Mouse (Mus musculus): ENCODE measurements around the gene Fem1a.
"Not testable (repeated sequence)": the region's sequence is repeated elsewhere in the genome, so short reads cannot be mapped to it uniquely, and the experiment has no call there.

The Fem1a gene

DNA sequence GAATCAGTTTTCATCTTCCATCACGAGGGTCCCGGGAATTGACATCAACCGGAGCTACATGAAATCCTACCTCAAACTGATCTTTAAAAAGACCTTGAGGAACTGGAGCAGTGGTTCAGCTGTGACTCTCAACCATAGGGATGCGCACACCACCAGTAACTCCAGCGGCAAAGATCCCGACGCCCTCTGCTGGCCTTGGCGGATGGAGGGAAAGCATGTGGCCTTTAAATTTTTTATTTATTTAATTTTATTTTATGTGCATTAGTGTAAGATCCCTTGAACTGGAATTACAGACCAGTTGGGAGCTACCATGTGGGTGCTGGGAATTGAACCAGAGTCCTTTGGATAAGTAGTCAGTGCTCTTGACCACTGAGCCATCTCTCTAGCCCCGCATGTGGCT lies 1.2 kb upstream of the Fem1a start:
- peak; percentile 50 for DNase-seq (ENCODE audit: extremely low read depth, low read depth)

DNA sequence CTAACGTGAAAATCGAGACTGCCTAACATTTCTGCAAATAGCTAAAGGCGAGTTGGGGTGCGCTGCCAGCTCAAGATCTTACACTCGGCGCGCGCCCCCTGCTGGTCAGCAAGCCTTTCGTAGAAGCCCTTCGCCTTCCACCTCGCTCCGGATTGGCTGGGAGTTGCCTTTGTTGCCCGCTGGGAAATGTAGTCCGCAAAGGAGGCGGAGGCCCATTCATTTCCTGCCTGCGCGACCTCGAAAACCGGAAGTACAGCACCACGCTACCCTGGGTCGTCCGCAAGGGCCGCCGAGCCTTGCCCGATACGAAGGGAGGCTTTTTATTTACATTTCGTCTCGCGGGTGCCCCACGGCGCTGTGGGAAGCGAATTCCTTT lies 759 bp upstream of the Fem1a start:
- DNase-seq (ENCODE audit: extremely low read depth, low read depth): peak; percentile 96

GRCm38 (mm10) chr17:56257181-56257894 lies 728 bp downstream of the Fem1a start:
- DNase-seq (ENCODE audit: extremely low read depth, low read depth): no peak

- not testable (repeated sequence) for DNase-seq (ENCODE audit: extremely low read depth, low read depth)
Measured at GRCm38 (mm10) chr17:56258269-56258668, 1.7 kb downstream of the Fem1a start.

- DNase-seq (ENCODE audit: extremely low read depth, low read depth): not testable (repeated sequence)
Measured at GRCm38 (mm10) chr17:56258812-56259211, 2.2 kb downstream of the Fem1a start.

DNA sequence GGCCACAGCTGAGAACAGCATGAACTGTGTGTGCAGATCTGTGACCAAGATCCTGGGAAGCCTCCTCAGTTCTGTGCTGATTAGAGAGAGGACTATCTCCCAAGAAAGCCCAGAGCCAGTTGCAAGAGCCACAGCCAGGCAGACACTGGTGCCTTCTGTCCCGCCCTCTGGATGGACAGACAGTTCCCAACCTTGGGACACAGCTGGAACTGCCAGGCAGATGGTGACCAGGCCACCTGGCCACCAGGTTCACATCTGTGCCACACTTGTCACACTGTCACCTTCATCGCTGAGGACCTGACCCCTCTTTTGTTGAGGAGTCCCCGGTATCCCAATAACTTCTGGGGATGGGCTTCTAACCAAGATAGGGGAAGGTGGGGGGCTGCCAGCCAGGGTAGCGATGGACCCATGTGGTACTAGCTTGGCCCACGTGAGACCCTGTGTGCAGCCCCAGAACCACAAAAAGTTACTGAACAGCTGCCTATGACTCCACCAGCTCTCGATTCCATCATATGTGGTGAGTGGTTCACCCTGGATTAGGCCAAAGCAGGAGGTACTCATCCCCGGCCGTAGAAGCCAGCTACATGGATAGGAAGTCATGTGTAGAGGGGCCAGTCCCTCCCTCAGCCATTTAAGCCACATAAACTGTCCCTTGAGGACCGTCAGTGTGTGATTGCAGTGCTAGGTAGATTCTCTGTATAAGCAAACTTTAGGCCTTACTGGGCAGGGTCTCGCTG lies 2.9 kb downstream of the Fem1a start:
- DNase-seq (ENCODE audit: extremely low read depth, low read depth): no peak

DNA sequence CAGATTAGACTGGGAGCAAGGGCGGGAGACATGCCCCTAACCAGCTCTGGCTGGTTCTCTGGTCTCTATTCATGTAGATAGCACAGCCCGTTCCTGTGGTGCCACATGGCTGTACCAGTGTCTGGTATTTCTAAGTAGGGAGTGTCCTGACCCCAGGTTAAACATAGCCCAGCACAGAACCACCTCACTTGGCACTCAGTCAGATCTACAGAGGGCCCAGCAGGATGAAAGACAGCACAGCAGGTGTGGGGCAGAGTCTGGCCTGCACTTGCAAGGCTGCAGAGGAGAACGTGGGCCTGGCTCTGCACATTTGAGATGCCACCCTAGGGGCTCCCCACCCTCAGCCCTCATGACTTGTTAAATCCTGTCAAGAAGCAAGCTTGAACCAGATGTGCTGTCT lies 4.6 kb downstream of the Fem1a start:
- DNase-seq (ENCODE audit: extremely low read depth, low read depth): no peak

GRCm38 (mm10) chr17:56262645-56263094 lies 6.1 kb downstream of the Fem1a start:
- no peak for DNase-seq (ENCODE audit: extremely low read depth, low read depth)

DNA sequence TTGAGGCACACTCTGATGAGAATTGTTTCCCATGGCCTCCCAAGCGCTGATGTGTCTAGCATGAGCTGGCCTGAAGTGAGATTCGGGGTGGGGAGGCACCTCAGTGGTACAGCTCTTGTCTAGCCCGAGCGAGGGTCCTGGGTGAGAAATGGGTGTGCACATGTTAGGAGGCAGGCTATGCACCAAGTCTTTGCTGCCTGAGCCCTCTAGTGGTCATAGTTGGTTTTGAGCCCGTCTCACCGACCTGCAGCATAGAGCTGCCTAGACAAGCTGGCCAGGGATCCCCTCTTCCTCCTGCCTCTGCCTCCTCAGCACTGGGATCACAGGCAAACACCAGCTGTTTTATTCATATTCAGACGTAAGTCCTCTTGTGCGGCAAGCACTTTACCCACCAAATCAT lies 7.4 kb downstream of the Fem1a start:
- DNase-seq (ENCODE audit: extremely low read depth, low read depth): peak; percentile 71

DNA sequence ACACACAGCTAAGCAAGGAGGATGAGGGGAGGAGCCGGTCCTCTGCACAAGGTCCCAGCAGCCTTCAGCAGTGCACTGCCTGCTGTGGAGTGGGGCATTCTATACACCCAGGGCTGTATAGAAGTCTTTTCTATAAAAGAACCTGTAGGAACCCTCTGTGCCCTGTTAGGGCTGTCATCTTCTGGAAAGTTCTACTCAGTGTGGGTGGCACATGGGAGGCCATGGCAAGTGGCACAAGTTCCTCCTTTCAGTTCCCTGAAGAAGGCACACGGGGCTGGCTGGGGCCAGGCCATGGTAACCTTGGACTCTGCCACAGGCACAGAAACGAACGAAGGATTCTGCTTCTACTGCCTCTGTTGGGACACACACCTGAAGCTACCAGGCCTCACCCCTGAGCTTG lies 8.4 kb downstream of the Fem1a start:
- DNase-seq (ENCODE audit: extremely low read depth, low read depth): no peak

- no peak for DNase-seq (ENCODE audit: extremely low read depth, low read depth)
Measured at GRCm38 (mm10) chr17:56265869-56266268, 9.3 kb downstream of the Fem1a start.

DNA sequence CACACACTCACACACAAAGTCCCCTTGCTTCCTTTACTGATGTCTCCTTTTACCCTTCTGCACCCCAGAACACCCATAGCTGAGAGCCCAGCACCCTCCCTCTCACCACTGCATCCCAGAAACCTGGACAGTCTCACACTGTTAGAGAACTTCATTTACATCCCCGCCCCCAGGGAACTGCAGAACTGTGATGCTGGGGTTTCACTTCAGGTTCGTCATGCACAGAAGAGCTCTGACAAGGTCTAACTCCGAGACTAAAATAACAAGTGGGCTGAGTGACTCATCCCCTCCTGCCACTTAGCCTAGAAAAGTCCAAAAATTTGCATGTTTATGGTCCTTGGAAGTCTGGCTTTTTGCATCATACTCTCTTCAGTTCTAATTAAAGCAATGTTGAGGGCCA lies 9.7 kb downstream of the Fem1a start:
- DNase-seq (ENCODE audit: extremely low read depth, low read depth): no peak

GRCm38 (mm10) chr17:56269153-56269630 lies 12.6 kb downstream of the Fem1a start:
- DNase-seq (ENCODE audit: extremely low read depth, low read depth): peak; percentile 85

GRCm38 (mm10) chr17:56269741-56270140 lies 13.1 kb downstream of the Fem1a start:
- no peak for DNase-seq (ENCODE audit: extremely low read depth, low read depth)

DNA sequence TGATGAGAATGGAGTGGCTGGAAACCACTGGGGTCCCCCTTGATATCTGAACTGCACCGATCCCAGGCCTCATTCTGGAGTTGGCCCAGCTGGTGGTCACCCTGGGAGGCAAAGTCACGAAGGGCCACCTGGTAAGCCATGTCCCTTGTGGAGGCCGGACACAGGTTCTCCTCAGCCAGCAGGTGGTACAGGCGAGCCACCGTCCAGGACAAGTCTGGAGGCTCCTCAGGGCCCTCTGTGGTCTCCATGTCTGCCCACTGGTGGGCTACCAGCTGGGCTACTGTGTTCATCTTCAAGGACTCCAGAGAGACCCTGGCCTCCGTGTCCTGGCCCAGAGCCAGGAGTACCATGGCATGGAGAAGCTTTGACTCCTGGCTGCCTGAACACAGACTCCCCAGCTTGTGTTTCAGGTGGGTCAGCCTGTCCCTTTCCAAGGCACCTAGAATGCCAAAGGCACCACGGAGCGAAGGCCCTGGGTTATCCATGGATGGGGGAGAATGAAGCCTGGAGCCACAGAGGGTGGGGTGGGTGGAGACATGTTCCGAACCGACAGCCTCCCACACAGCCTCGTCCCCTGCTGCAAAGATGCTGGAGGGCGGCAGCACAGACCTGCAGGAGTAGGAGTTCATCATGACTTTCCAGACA lies 15.1 kb downstream of the Fem1a start:
- no peak for DNase-seq (ENCODE audit: extremely low read depth, low read depth)

DNA sequence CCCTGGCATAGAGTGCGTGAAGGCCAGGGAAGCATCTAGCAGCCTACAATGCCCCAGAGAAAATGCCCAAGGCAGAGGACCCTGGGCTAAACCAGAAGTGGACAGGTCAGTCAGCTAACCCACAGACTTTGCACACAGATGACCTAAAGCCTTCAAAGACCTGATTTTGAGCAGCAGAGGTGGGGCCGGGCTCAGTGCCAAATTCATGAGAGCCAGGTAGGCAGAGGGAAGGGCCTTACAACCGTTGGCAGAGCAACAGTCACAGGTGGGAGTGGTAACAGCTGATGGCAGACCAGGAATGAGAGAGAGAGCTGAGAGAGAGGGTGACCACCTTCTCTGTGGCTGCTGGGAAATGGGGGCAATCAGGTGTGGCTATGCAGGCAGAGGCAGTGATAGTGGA lies 16.0 kb downstream of the Fem1a start:
- no peak for DNase-seq (ENCODE audit: extremely low read depth, low read depth)

- no peak for DNase-seq (ENCODE audit: extremely low read depth, low read depth)
Measured at GRCm38 (mm10) chr17:56273482-56273881, 16.9 kb downstream of the Fem1a start.

GRCm38 (mm10) chr17:56273986-56274385 lies 17.4 kb downstream of the Fem1a start:
- DNase-seq (ENCODE audit: extremely low read depth, low read depth): no peak

DNA sequence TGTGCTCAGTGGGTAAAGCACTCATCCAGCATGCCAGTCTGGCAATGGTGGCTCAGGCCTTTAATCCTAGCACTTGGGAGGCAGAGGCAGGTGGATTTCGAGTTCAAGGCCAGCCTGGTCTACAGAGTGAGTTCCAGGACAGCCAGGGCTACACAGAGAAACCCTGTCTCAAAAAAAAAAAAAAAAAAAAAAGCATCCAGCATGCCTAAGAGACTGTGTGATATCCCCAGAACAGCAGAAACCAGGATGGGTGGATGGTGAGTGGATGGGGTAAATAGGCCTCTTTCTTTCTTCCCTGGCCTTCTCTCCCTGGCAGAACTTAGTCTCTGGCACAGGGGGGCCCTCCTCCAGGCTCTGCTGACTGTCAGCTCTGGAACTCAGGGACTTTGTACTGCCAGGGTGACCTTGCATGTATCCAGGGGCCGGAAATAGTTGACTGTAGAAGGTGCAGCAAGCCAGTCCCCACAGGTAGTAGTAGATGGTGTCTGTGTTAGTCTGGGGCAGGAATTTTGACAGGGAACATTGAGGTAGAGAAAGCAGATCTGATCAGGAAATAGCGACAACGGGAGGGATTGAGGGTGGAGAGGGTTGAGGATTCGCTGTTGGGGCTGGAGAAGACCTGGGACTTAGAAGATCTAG lies 19.4 kb downstream of the Fem1a start:
- DNase-seq (ENCODE audit: extremely low read depth, low read depth): no peak

GRCm38 (mm10) chr17:56276643-56277566 lies 20.3 kb downstream of the Fem1a start, which contains the start of gene Ticam1:
TSS of gene Ticam1 (minus strand) at chr17:56276786.
- peak; percentile 99 for DNase-seq (ENCODE audit: extremely low read depth, low read depth)

DNA sequence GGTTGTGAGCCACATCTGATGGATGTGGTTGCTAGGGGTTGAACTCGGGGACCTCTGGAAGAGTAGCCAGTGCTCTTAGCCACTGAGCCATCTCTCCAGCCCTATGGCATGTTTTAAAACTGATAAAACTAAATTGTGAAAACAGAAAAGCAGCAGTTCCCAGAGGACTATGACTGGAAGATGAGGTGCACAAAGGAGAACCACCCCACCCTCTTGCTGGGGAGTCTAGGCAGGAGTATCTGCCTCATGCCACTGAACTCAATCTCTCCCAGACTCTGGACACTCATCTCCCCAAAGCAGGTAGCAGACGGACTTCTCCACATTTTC lies 20.9 kb downstream of the Fem1a start:
- DNase-seq (ENCODE audit: extremely low read depth, low read depth): no peak

Measured in MEL-GATA-1-ER (cell line).